Mouse (Mus musculus) testis, adult 2 months (tissue): ENCODE results near the gene Tjp1.

Experiments
- CTCF ChIP-seq: fragments of 200-500 bp; IDR thresholded peaks from 2 replicates; pipeline ENCODE4 v1.5.1; 2012; ENCODE audit warnings: low read depth, mild to moderate bottlenecking, inconsistent platforms, low read length, moderate library complexity; ENCODE audit not compliant: control insufficient read depth, insufficient read depth, insufficient replicate concordance
- POLR2A ChIP-seq: fragments of 200-500 bp; IDR thresholded peaks from 2 replicates; pipeline ENCODE4 v1.6.1; 2012; ENCODE audit warnings: low read depth, mild to moderate bottlenecking, inconsistent platforms, low read length, moderate library complexity; ENCODE audit not compliant: control insufficient read depth

DNA sequence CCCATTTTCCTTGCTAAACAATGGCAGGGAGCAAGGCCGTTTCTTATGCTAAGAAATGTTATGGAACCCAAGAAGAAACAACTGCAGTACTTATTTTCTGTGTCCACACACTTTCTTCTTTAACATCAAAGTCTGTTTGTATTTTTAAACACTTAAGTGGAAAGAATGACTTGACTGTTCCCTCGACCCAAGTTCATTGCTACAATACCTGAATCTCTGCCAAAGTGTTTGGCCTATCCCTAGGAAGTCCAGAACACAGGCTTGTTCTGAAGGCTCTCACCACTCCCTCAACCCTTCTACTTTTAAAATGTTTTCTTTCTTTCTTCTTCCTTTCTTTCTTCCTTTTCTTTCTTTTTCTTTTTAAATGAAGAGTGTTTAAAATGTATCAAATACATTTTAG is 71.5 kb downstream of the Tjp1 start:
- TF ChIP-seq POLR2A (no peak), CTCF (no peak)
